Mouse (Mus musculus) layer of hippocampus, adult 2 months (tissue): ENCODE measurements at regions not wholly inside any gene's neighbourhood (a gene's known extent, or its start where the extent isn't known, plus 50 kb on each side); places are given as distances from the start of the nearest gene placed in this dataset.

Experiments used
- DNase-seq, 2 experiments: peaks; one replicate each; pipeline ENCODE4 v3.0.0; 2022; ENCODE audit warnings: low spot score in 2 of 2
- H3K27ac ChIP-seq: fragments of 200-600 bp; 2 replicates; pipeline ENCODE4 v1.8.1; 2022
- H3K4me3 ChIP-seq: fragments of 200-600 bp; 2 replicates; pipeline ENCODE4 v1.8.1; 2022; ENCODE audit warnings: mild to moderate bottlenecking
- CTCF ChIP-seq: fragments of 200-600 bp; conservative IDR thresholded peaks from 2 replicates; pipeline ENCODE4 v1.8.1; 2022; ENCODE audit warnings: antibody characterized with exemption, mild to moderate bottlenecking, moderate library complexity
- microRNA-seq, 2 experiments: library from miRNA; unstranded; fragments of <30 nt; microRNA quantifications; one replicate each; pipeline ENCODE4 v1.2.0; 2021

DNA sequence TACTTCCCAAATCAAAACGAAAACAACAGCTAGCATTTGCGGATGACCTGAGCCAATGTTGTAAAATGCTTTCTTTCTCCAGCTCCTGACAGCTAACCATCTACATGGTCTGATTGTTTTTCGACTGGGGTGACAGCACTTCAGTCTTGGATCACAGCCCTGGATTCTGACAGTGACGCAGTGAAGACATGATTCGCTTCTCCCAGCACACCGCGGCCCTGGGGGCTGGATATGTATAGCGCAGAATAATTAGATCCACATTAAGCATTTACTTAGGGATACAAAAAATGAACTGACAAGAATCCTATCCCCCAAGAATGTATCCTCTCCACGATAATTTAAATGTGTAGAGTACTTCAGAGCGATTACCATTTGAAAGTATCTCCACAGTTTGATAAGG, 271.1 kb upstream of the Atp11b start:
- Histone ChIP-seq H3K27ac (no peak overlapping the region), H3K4me3 (no peak overlapping the region)
- TF ChIP-seq CTCF, result no peak
- DNase-seq, result no peak

DNA sequence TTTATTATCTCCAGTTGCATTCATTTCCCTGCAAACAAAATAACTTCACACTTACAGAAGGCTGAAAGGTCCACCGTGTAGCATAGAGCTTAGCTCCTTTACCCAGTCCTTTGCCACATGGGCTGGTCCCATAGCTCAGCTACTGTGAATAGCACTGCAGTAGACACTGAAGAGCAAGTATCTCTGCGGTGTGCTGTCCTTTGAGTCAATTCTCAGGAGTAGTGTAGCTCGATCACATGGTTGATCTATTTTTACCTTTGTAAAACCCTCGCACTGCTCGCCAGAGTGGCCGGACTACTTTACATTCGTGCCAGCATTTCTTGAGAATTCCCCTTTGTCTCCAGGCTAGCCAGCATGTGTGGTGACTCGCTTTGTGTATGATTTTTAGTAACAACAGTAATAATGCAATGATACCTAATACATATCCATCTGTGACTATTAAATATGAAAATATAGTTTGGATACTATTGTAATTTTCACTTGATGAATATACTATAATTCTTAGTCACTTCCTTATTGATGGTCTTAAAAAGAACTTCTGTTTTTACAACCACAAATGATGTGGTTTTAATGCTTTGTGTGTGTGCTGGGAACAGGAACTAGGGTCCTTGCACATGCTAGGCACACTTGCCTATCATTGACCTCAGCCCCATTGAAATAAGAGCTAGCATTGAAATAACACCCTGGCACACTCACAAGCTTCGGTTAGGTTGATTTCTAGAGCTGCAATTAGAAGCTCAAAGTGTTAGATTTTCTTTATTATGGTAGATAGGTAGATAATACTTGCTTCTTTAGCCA, 257.7 kb upstream of the Atp11b start:
- Histone ChIP-seq H3K27ac (no peak overlapping the region), H3K4me3 (no peak overlapping the region)
- TF ChIP-seq CTCF, result no peak
- no peak for DNase-seq

DNA sequence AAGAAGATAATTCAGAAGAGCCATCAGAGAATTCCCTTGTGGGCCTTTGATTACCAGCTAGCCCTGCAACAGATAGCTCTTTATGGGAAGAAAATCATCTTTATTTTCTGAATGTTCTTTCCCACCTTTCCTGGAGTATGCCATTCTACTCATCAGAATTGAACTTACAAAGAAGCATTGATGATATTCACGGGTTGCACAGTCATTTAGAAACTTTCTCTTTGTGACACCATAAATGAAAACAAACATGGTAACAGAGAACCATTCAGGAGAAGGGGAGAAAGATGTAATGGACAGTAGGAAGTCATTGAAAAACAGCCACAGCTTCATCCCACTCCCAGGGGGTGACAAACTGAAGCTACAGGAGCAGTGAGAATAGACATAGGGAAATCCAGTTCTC, 243.6 kb upstream of the Atp11b start:
- Histone ChIP-seq H3K4me3 (no peak overlapping the region), H3K27ac (no peak overlapping the region)
- no peak for DNase-seq
- no peak for TF ChIP-seq CTCF

DNA sequence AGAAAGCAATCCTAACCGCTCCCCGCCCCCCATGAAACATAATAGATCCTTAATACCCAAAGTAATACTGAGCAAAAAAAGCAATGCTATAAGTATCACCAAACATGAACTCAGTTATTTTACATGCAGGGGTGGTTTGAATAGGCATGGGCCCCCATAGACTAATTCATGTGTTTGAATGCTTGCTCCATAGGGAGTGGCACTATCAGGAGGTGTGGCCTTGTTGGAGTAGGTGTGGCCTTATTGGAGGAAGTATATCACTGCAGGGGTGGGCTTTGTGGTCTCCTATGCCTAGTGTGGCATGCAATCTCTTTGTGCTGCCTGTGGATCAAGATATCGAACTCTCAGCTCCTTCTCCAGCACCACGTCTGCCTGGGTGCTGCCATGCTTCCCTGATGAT, 237.4 kb upstream of the Atp11b start:
- H3K27ac ChIP-seq, result no peak overlapping the region
- TF ChIP-seq CTCF, result no peak
- no peak for DNase-seq
- H3K4me3 ChIP-seq, result no peak overlapping the region

DNA sequence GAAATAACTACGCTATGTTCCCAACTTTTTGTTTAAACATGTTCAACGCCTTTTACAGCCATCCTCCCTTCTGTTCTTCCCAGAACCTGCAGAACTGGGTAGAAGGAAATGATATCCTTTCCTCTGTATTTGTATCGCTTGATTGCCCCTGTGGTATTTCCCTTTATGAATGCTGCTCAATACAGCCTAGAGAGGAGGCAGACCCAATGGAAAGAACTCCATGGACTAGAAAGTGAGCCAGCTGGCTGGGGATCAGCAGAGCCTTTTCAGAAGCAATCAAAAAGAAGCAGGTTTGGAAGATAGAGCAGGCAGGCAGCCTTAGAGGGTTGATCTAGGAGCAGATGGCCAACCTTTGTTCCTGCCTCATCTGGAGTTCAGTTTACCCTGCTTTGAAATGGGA, 233.8 kb upstream of the Atp11b start:
- no peak for TF ChIP-seq CTCF
- no peak overlapping the region for H3K27ac ChIP-seq
- H3K4me3 ChIP-seq, result no peak overlapping the region
- peak in 1 of 2 experiments; percentile 3 for DNase-seq

DNA sequence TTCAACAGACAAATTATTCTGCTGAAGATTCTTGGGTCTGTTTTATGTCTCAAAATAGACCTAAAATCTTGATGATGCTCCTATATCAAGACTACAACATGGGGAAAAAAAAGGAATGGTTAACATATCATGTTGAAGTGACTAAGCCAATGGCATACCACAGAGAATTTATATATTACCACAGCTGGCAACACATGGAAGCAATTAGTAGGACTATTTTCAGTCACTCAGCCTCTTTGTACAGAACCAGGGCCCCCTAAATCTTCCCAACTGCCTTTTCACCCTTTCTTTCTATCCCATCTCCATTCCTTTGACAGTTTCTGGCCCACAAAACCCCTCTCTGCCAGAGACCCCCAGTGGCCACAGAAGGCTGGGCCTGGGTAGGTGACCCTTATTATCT, 206.2 kb upstream of the Atp11b start:
- no peak overlapping the region for H3K27ac ChIP-seq
- no peak overlapping the region for H3K4me3 ChIP-seq
- no peak for DNase-seq
- no peak for TF ChIP-seq CTCF

DNA sequence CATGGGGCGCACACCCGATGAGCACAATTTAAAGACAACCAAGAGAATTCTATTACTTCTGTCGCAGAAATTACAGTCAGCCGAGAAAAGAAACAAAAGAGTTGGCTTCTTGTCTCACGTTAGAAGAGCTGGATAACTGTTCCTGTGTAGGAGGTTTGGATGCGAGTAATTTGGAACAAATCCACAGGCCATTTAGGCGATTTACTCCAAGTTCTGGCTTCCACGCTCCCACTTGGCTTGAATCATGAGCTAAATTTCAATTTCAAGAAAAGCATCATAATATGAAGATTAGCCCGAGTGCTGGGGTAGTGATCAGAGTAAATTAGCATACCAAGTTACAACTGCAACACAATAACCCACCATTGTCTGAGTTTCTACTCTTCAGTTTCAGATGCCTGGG, 202.1 kb upstream of the Atp11b start:
- no peak overlapping the region for H3K4me3 ChIP-seq
- peak in 1 of 2 experiments; percentile 5 for DNase-seq
- H3K27ac ChIP-seq, result no peak overlapping the region
- no peak for TF ChIP-seq CTCF

DNA sequence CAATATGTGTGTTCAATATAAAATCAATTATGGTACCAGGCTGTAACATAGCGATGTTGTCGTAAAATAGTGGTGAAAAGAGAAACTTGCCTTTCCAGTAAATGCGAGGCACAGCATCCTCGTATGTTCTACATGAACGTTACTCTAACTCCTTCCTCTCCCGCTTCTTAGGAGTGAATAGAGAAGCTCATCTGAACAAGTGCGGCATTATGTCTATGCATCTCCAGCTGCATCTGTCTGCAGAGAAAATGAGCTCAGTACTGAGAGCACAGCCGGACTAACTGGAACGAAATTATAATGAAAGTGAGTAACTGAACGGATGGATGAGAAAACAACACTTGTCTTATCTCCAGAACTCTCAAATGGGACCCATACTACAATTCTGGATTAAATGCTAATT, 193.5 kb upstream of the Atp11b start:
- no peak for TF ChIP-seq CTCF
- Histone ChIP-seq H3K4me3 (no peak overlapping the region), H3K27ac (no peak overlapping the region)
- DNase-seq, result no peak

DNA sequence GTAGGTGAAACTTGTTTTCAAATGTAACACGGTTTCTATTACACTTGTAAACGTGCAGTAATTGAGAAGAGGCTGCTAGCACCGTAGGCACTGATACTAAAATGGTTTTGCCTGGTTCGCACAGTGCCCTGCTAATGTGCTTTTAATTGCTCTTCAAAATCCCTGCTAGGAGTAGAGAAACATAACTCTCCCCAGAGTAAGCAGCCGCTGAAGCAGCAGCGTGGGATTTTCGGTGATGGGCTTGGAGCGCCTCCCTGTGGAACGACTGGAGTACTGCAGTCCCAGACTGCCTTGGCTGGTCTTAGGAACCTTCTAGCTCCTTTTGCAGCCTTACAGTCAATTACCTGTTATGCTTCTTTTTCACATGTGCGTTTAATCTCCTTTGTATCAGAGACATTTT, 179.5 kb upstream of the Atp11b start:
- no peak overlapping the region for H3K4me3 ChIP-seq
- DNase-seq, result peak; percentile 46 to 76
- peak; percentile 97 for TF ChIP-seq CTCF
- H3K27ac ChIP-seq, result no peak overlapping the region

Small RNA genes in the stretch of these regions (microRNA-seq; reads per million reads assigned to microRNA genes)
- gene Gm25442, result 0 reads per million in 2 experiments
